Mouse (Mus musculus) limb, embryonic 14.5 days (tissue): ENCODE data around the gene Camta1. TPM values are rescaled to one million over a fixed set of nuclear protein-coding genes. Genes with fewer than 3 reads are reported as not detected.

Experiments used
- ATAC-seq: fragments of 200-750 bp; cut with Nextera tagmentation; 2 replicates; pipeline ENCODE4 v1.8.0; 2017; ENCODE audit warnings: low read depth, moderate number of reproducible peaks, moderate TSS enrichment; ENCODE audit not compliant: low FRiP score
- DNase-seq: peaks from one replicate; pipeline ENCODE4 v3.0.0-alpha.2; 2015; ENCODE audit warnings: low spot score
- H3K27ac ChIP-seq: fragments of 300-500 bp; sonication (generic); replicated peaks from 2 replicates; pipeline ENCODE4 v1.5.1; 2014; ENCODE audit warnings: low read depth, mild to moderate bottlenecking, low read length, moderate library complexity, mixed read lengths
- H3K27me3 ChIP-seq: fragments of 300-500 bp; sonication (generic); 2 replicates; pipeline ENCODE4 v1.6.1; 2014; ENCODE audit warnings: low read length, mixed read lengths; ENCODE audit not compliant: control insufficient read depth, insufficient read depth
- H3K36me3 ChIP-seq: fragments of 300-500 bp; sonication (generic); 2 replicates; pipeline ENCODE4 v1.6.1; 2014; ENCODE audit warnings: mild to moderate bottlenecking, low read length, moderate library complexity, mixed read lengths; ENCODE audit not compliant: control insufficient read depth, insufficient read depth
- H3K4me1 ChIP-seq: fragments of 300-500 bp; sonication (generic); 2 replicates; pipeline ENCODE4 v1.6.1; 2014; ENCODE audit warnings: antibody characterized with exemption, low read length, mixed read lengths; ENCODE audit not compliant: control insufficient read depth, insufficient read depth
- H3K4me2 ChIP-seq: fragments of 300-500 bp; sonication (generic); replicated peaks from 2 replicates; pipeline ENCODE4 v1.6.1; 2014; ENCODE audit warnings: low read depth, mild to moderate bottlenecking, low read length, moderate library complexity; ENCODE audit not compliant: severe bottlenecking
- H3K4me3 ChIP-seq: fragments of 300-500 bp; sonication (generic); replicated peaks from 2 replicates; pipeline ENCODE4 v1.5.1; 2014; ENCODE audit warnings: low read length
- H3K9ac ChIP-seq: fragments of 300-500 bp; sonication (generic); 2 replicates; pipeline ENCODE4 v1.6.1; 2014; ENCODE audit warnings: mild to moderate bottlenecking, low read depth, low read length, moderate library complexity; ENCODE audit not compliant: severe bottlenecking
- H3K9me3 ChIP-seq: fragments of 300-500 bp; sonication (generic); 2 replicates; pipeline ENCODE4 v1.6.1; 2016; ENCODE audit warnings: low read length; ENCODE audit not compliant: control insufficient read depth
- POLR2A ChIP-seq: fragments of 200-500 bp; IDR thresholded peaks from 2 replicates; pipeline ENCODE4 v1.8.0; 2012; ENCODE audit warnings: inconsistent platforms, mild to moderate bottlenecking, moderate library complexity, borderline replicate concordance; ENCODE audit not compliant: insufficient read depth, insufficient read length; ENCODE audit errors: extremely low read depth
- WGBS: fragments of 180-500 bp; shearing (Covaris S2); extraction: QIAGEN DNeasy Blood & Tissue Kit; methylation state at CpG from one replicate; pipeline ENCODE4 v1.1.7; 2014; 5-methylcytosine and 5-hydroxymethylcytosine counted together
- polyA plus RNA-seq, 2 experiments: library from polyadenylated mRNA; depleted of rRNA in 1 of 2; stranded (reverse) in 1 of 2; unstranded in 1 of 2; fragments of >200 nt; fragmentation: Nextera tagmentation in 1 of 2; extraction: Ambion mirVana in 1 of 2; gene quantifications; 2 replicates each; pipeline versions ENCODE4 v1.2.1 to v1.2.3; 2012 to 2014

The Camta1 gene
- polyA plus RNA-seq, 2 experiments = 28.6 to 78.8 TPM

- ATAC-seq (no peak), DNase-seq (no peak)
- no peak overlapping the region for H3K4me3 ChIP-seq
- H3K4me2 ChIP-seq = no peak overlapping the region
- no peaks in the 10 kb centered on the region for H3K36me3 ChIP-seq
- H3K27ac ChIP-seq = no peak overlapping the region
- H3K4me1 ChIP-seq = peaks cover 6% of the 10 kb centered on the region
- WGBS = 82% methylated on average over 3 of the region's 3 CpGs
- no peaks in the 10 kb centered on the region for H3K9me3 ChIP-seq
- H3K9ac ChIP-seq = no peak overlapping the region
- TF ChIP-seq POLR2A = no peak
- H3K27me3 ChIP-seq = no peaks in the 10 kb centered on the region; the same call in 1 of the 2 replicates
Observed at GRCm38 (mm10) chr4:151454065-151454464, 407.6 kb downstream of the Camta1 start.

- Histone ChIP-seq H3K27me3 (no peaks in the 10 kb centered on the region; the same call in 1 of the 2 replicates), H3K27ac (no peak overlapping the region), H3K4me1 (peaks cover 6% of the 10 kb centered on the region), H3K9me3 (no peaks in the 10 kb centered on the region), H3K36me3 (no peaks in the 10 kb centered on the region), H3K4me2 (no peak overlapping the region), H3K9ac (no peak overlapping the region), H3K4me3 (no peak overlapping the region)
- TF ChIP-seq POLR2A = no peak
- DNase-seq (no peak), ATAC-seq (no peak)
- 39% methylated on average over 6 of the region's 6 CpGs for WGBS
Observed at GRCm38 (mm10) chr4:151451885-151452284, 409.8 kb downstream of the Camta1 start.

- Histone ChIP-seq H3K4me2 (no peak overlapping the region), H3K27ac (no peak overlapping the region), H3K36me3 (no peaks in the 10 kb centered on the region), H3K4me1 (peaks cover 6% of the 10 kb centered on the region), H3K4me3 (no peak overlapping the region), H3K9me3 (no peaks in the 10 kb centered on the region), H3K27me3 (no peaks in the 10 kb centered on the region; the same call in 1 of the 2 replicates), H3K9ac (no peak overlapping the region)
- ATAC-seq (no peak), DNase-seq (peak; percentile 13)
- WGBS = 37% methylated on average over 8 of the region's 8 CpGs
- no peak for TF ChIP-seq POLR2A
Observed at GRCm38 (mm10) chr4:151449981-151450380, 411.7 kb downstream of the Camta1 start.

GRCm38 (mm10) chr4:151448341-151448740 is 413.3 kb downstream of the Camta1 start:
- no peak for DNase-seq
- no peaks in the 10 kb centered on the region; the same call in 1 of the 2 replicates for H3K27me3 ChIP-seq
- WGBS = 80% methylated on average over 2 of the region's 2 CpGs
- H3K36me3 ChIP-seq = no peaks in the 10 kb centered on the region
- peaks cover 6% of the 10 kb centered on the region for H3K4me1 ChIP-seq
- no peak for TF ChIP-seq POLR2A
- H3K9me3 ChIP-seq = no peaks in the 10 kb centered on the region
- H3K27ac ChIP-seq = no peak overlapping the region
- H3K4me2 ChIP-seq = no peak overlapping the region
- H3K4me3 ChIP-seq = no peak overlapping the region
- no peak for ATAC-seq
- H3K9ac ChIP-seq = no peak overlapping the region

- Histone ChIP-seq H3K4me2 (no peak overlapping the region), H3K4me3 (no peak overlapping the region), H3K36me3 (no peaks in the 10 kb centered on the region), H3K9ac (no peak overlapping the region), H3K27ac (no peak overlapping the region), H3K27me3 (no peaks in the 10 kb centered on the region), H3K4me1 (no peaks in the 10 kb centered on the region), H3K9me3 (0 out of 2 replicates have a peak, but pooled peaks cover 3% of the 10 kb centered on the region)
- DNase-seq (no peak), ATAC-seq (no peak)
- 84% methylated on average over 4 of the region's 4 CpGs for WGBS
- TF ChIP-seq POLR2A = no peak
Observed at GRCm38 (mm10) chr4:151444665-151445064, 417.0 kb downstream of the Camta1 start.

- DNase-seq (no peak), ATAC-seq (no peak)
- Histone ChIP-seq H3K9ac (no peak overlapping the region), H3K27me3 (no peaks in the 10 kb centered on the region), H3K9me3 (0 out of 2 replicates have a peak, but pooled peaks cover 3% of the 10 kb centered on the region), H3K36me3 (no peaks in the 10 kb centered on the region), H3K27ac (no peak overlapping the region), H3K4me2 (no peak overlapping the region), H3K4me3 (no peak overlapping the region), H3K4me1 (peaks cover 7% of the 10 kb centered on the region)
- TF ChIP-seq POLR2A = no peak
- 11% methylated on average over 7 of the region's 7 CpGs for WGBS
Observed at GRCm38 (mm10) chr4:151438561-151438960, 423.1 kb downstream of the Camta1 start.
